Mouse (Mus musculus): ENCODE measurements around the gene Ipmk.
"Not testable (repeated sequence)": the region's sequence is repeated elsewhere in the genome, so short reads cannot be mapped to it uniquely, and the experiment has no call there.

The Ipmk gene

GRCm38 (mm10) chr10:71371881-71372280 lies 24.3 kb downstream of the Ipmk start:
- DNase-seq (ENCODE audit: low spot score) = no peak

GRCm38 (mm10) chr10:71373706-71374105 lies 26.1 kb downstream of the Ipmk start:
- DNase-seq (ENCODE audit: low spot score) = no peak

DNA sequence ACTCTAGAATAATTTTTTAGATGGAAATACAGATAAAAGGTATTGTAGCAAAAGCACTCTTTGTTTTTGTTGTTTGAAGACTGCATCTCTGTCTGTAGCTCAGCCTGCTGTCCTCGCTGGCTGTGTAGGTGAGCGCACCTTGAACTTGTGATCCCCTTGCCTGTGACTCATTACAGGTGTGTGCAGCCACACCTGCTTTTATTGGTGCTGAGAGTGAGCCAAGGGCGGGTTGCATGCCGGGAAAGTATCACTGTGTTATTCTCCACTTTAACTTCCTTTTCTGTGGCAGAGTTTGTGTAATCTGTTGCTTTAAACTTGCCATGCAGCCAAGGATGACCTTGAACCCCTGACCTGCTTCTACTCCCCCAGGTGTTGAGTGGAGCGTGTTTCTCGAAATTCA lies 28.5 kb downstream of the Ipmk start:
- DNase-seq (ENCODE audit: low spot score) = no peak

DNA sequence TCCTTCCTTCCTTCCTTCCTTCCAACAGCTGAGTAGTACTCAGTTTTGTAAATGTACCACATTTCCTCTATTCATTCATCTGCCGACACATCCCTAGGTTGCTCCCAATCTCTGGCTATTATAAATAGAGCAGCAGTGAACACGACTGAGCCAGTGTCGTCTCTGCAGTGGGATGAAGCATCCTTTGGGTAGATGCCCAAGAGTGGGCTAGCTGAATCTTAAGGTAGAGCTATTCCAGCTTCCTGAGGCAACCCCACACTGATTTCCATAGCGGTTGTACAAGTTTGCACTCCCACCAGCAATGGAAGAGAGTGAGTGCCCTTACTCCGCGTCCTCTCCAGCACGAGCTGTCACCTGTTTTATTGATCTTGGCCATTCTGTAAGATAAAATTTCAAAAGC lies 32.8 kb downstream of the Ipmk start:
- DNase-seq (ENCODE audit: low spot score) = no peak

- DNase-seq (ENCODE audit: low spot score) = no peak
These were observed 34.0 kb downstream of the Ipmk start for GRCm38 (mm10) chr10:71381471-71382033.

- no peak for DNase-seq (ENCODE audit: low spot score)
These were observed 34.5 kb downstream of the Ipmk start for GRCm38 (mm10) chr10:71382109-71382508.

GRCm38 (mm10) chr10:71382858-71383551 lies 35.4 kb downstream of the Ipmk start:
- no peak for DNase-seq (ENCODE audit: low spot score)

DNA sequence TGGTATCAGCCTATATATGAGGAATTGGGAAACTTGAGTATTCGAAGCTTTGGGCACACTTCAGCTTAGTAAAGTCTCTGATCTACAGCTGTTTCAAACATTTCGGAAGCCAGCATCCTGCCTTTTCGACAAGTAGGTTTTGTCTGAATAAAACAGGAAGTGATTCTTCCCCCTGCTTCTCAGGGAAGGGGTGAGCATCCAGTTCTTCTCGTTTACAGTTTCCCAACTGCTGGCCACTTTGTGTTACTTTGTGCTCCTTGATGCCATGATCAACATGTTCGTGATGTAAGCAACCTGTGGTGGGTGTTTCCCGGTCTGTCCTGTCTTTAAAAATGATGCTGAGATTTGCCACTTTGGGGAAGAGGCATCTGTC lies 36.0 kb downstream of the Ipmk start:
- not testable (repeated sequence) for DNase-seq (ENCODE audit: low spot score)

GRCm38 (mm10) chr10:71384159-71385044 lies 36.8 kb downstream of the Ipmk start:
- no peak for DNase-seq (ENCODE audit: low spot score)

- no peak for DNase-seq (ENCODE audit: low spot score)
These were observed 41.7 kb downstream of the Ipmk start for GRCm38 (mm10) chr10:71389311-71389710.

DNA sequence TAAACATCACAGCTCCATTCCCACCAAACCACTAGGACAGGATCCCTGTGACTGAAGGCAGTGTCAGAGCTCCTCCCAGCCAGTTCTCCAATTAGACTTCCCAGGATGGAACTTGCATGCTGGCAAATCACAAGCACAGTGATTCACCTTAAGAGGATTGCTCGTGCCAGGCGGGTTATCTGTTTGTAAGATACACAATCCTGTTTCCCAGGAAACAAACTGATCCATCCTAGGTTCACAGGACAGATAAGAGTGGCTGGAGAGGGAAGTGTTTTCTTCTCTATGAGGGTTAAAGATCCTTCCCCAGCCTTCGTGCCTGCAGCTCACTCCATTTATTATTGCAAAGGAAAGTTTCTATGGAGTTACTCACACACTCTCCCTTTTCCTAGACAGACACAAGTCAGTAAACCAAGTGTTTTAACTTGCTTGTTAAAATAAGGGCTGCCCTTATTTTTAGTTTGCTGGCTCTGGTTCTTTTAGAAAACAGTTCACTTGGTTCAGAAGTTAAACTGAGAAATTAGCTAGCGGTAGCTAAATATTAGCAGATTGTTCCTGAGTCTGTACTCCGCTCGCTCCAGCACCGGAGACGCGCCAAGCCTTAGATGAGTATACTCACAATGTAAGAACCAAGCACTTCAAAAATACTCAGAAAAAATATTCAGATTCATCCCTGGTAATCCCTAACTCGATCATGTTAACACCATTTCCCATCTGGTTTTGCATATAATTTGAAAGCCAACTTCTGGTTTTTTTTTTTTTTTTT lies 51.0 kb downstream of the Ipmk start:
- no peak for DNase-seq (ENCODE audit: low spot score)

DNA sequence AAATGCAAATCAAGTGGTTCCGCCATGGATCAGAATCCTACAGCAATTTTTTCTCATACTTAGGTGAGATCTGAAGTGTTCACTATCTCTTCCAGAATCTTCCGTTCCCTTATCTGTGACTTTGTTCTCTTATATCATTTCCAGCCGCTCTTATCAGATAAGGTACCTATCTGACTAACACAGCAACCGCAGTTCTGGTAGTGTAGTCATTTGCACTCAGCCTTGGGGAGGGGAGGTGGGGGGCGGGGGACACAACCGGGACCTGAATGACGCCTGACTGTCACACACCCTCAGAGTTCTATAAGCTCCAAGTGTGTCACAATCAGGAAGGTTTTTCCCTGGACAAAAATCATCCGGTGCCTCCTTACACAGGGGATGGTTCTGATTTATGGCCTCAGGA lies 51.8 kb downstream of the Ipmk start:
- no peak for DNase-seq (ENCODE audit: low spot score)

- DNase-seq (ENCODE audit: low spot score) = no peak
These were observed 52.4 kb downstream of the Ipmk start for GRCm38 (mm10) chr10:71399987-71400386.

DNA sequence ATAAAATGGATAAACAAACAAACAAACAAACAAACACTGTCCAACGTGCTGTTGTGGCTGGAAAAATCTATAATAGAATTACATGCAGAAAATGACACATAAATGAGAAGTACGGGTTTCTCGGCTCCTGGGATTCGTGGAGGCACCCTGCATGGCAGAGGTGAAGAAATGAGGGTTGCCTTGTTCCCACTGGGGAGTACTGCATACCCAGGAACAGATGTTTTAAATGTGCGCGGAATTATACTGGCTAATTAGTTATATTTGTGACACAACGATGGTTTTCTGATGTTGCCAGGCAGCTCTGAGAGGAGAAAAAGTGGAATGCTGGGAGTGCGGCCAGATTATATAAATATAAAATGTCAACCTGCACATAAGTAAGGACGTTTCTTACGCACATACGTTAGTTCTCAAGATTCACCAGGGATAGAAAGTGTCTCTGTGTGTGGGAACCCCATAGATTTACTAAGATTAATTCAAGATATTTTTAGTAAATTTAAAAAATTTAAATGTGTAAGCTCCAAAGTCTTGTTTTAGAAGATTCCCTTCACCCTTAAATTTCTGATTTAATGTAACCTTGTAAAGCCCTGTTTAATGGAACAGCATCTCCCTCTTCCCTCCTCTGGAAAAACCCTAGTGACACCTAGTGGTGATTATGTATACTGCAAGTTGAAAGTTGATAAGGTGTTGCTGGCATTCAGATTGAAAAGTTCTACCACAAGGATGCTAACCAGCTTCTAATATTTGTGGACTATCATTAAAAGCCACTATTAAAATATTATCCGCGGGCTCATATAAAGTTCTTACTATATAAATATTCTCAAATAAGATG lies 53.5 kb downstream of the Ipmk start:
- peak; percentile 55 for DNase-seq (ENCODE audit: low spot score)

DNA sequence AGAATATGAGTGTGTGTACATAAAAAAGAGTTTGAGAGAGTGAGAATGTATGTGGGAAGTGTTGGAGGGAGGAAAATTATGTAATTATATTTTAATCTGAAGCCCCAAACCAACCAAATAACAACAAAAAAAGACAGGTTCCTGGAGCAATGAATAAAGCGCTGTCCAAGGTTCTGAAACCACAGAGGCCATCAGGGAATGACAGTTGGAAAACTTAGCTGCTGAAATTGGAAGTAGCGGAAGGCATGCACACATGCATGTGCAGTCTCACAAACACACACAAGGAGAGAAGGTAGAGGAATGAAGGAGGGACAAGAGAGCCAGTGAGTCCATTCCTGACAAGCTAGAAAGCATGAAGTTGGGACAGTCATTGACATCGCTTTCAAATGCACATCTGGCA lies 56.1 kb downstream of the Ipmk start:
- DNase-seq (ENCODE audit: low spot score) = no peak

GRCm38 (mm10) chr10:71405523-71406217 lies 58.1 kb downstream of the Ipmk start:
- no peak for DNase-seq (ENCODE audit: low spot score)

DNA sequence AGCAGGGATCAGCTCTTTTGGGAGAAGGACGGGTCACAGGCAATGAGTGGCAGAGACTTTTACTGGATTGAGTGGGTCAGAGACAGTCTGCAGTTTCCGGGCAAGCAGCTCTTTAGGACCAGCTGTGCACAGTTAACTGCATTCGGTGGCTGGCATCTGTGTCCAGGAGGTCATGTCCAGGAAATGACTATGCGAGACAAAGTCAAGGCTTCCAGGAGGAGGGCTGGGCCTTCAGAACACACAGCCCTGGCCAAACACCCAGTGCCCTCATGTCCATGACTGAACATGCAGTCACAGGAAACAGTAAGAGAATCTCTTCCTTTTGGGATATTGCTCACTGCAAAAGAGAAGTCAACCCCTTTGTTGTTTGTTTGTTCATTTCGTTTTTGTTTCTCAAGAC lies 62.4 kb downstream of the Ipmk start:
- no peak for DNase-seq (ENCODE audit: low spot score)

DNA sequence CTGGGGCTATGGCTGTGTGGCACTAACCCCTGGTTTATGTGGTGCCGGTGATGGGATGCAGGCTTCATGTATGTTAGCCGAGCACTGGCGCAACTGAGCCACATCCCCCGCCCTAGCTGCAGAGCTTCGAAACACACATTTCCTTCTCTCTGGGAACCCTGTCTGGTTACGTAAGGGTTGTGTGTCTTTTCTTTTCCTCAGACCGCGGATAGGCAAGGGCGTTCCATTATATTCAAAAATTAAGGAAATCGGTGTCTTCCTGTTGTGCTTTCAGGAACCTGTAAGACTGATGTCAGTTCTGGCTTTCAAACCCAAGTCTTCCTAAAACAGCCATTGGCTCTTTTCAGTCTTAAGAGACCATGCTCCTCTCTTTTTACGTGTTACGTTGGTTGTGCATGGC lies 65.8 kb downstream of the Ipmk start:
- no peak for DNase-seq (ENCODE audit: low spot score)

GRCm38 (mm10) chr10:71421531-71421930 lies 74.0 kb downstream of the Ipmk start:
- DNase-seq (ENCODE audit: low spot score) = no peak

- peak; percentile 36 for DNase-seq (ENCODE audit: low spot score)
These were observed 74.8 kb downstream of the Ipmk start for GRCm38 (mm10) chr10:71422047-71423037.

Measured in c-Kit-positive CD71-positive TER-119-positive erythroid progenitor cells, embryonic 14.5 days (primary cell).